Mouse (Mus musculus) heart, postnatal 0 days (tissue): ENCODE data around the gene Lingo2. TPM values are rescaled to one million over a fixed set of nuclear protein-coding genes. Genes with fewer than 3 reads are reported as not detected.

Source experiments
- ATAC-seq: fragments of 200-750 bp; cut with Nextera tagmentation; 2 replicates; pipeline ENCODE4 v1.8.0; 2017; ENCODE audit warnings: low read depth, moderate number of reproducible peaks, moderate library complexity; ENCODE audit not compliant: insufficient read depth
- DNase-seq: peaks from one replicate; pipeline ENCODE4 v3.0.0-alpha.2; 2016; ENCODE audit warnings: low spot score
- H3K27ac ChIP-seq: fragments of 300-500 bp; sonication (generic); 2 replicates; pipeline ENCODE4 v1.5.1; 2014; ENCODE audit warnings: low read depth, mild to moderate bottlenecking
- H3K27me3 ChIP-seq: fragments of 300-500 bp; sonication (generic); 2 replicates; pipeline ENCODE4 v1.6.1; 2014; ENCODE audit warnings: low read length, mixed read lengths; ENCODE audit not compliant: control insufficient read depth, insufficient read depth
- H3K36me3 ChIP-seq: fragments of 300-500 bp; sonication (generic); replicated peaks from 2 replicates; pipeline ENCODE4 v1.6.1; 2014; ENCODE audit warnings: low read length, mixed read lengths; ENCODE audit not compliant: control insufficient read depth, insufficient read depth
- H3K4me1 ChIP-seq: fragments of 300-500 bp; sonication (generic); 2 replicates; pipeline ENCODE4 v1.6.1; 2014; ENCODE audit warnings: antibody characterized with exemption; ENCODE audit not compliant: control insufficient read depth, insufficient read depth
- H3K4me2 ChIP-seq: fragments of 300-500 bp; sonication (generic); 2 replicates; pipeline ENCODE4 v1.6.1; 2014; ENCODE audit warnings: low read depth, mild to moderate bottlenecking, low read length, moderate library complexity
- H3K4me3 ChIP-seq: fragments of 300-500 bp; sonication (generic); 2 replicates; pipeline ENCODE4 v1.5.1; 2014; ENCODE audit warnings: low read depth, low read length
- H3K9ac ChIP-seq: fragments of 300-500 bp; sonication (generic); replicated peaks from 2 replicates; pipeline ENCODE4 v1.6.1; 2014; ENCODE audit warnings: low read depth, low read length, mixed read lengths
- H3K9me3 ChIP-seq: fragments of 300-500 bp; sonication (generic); replicated peaks from 2 replicates; pipeline ENCODE4 v1.6.1; 2016; ENCODE audit warnings: low read length; ENCODE audit not compliant: control insufficient read depth
- CTCF ChIP-seq: IDR thresholded peaks from 2 replicates; pipeline ENCODE4 v1.5.1; 2016; ENCODE audit warnings: antibody characterized with exemption, control low read depth, low read depth
- EP300 ChIP-seq: IDR thresholded peaks from 2 replicates; pipeline ENCODE4 v1.6.1; 2016; ENCODE audit warnings: antibody characterized with exemption, low read depth
- WGBS: fragments of 180-500 bp; shearing (Covaris S2); extraction: QIAGEN DNeasy Blood & Tissue Kit; methylation state at CpG from one replicate; pipeline ENCODE4 v1.1.7; 2014; 5-methylcytosine and 5-hydroxymethylcytosine counted together
- polyA plus RNA-seq: library from polyadenylated mRNA; unstranded; fragments of >200 nt; fragmentation: Nextera tagmentation; extraction: Ambion mirVana; gene quantifications from 2 replicates; pipeline ENCODE4 v1.2.1, GENCODE M21; 2015
- total RNA-seq: library from RNA; depleted of rRNA; stranded (reverse); fragments of >200 nt; gene quantifications from 2 replicates; pipeline ENCODE4 v1.2.3, GENCODE M21; 2014; ENCODE audit warnings: low replicate concordance

Lingo2 gene
- total and polyA plus RNA-seq, 2 experiments from 2014 or later, result 0.12 TPM; not detected in 1

DNA sequence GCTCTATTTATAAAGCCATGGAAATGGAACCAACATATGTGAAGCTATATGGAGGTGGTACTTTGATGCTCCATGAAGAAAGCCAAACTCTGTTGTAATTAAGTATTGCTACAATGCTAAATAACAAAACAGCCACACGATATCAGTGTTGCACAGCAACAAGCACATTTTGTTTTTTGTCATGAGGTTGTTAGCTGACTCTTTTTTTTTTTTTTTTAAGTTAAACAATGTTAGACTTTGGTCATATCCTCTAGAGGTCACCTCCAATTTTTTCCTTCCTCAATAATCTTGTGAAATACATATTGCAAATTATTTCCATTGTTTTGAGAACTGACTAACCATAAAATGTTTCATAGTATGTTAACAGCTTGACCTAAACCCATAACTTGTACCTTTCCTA is 646.3 kb downstream of the Lingo2 start:
- no peak overlapping the region for H3K27ac ChIP-seq
- no peaks in the 10 kb centered on the region for H3K9me3 ChIP-seq
- WGBS, result 72% methylated on average over 1 of the region's 1 CpGs
- no peaks in the 10 kb centered on the region for H3K4me1 ChIP-seq
- no peak overlapping the region for H3K4me2 ChIP-seq
- no peaks in the 10 kb centered on the region for H3K36me3 ChIP-seq
- ATAC-seq, result no peak
- TF ChIP-seq CTCF, result no peak
- TF ChIP-seq EP300, result no peak
- no peak for DNase-seq
- H3K4me3 ChIP-seq, result no peak overlapping the region
- no peak overlapping the region for H3K9ac ChIP-seq
- no peaks in the 10 kb centered on the region for H3K27me3 ChIP-seq

- Histone ChIP-seq H3K9me3 (no peaks in the 10 kb centered on the region), H3K4me3 (no peak overlapping the region), H3K9ac (no peak overlapping the region), H3K27ac (no peak overlapping the region), H3K27me3 (no peaks in the 10 kb centered on the region), H3K4me2 (peak overlapping the region; percentile 38), H3K36me3 (no peaks in the 10 kb centered on the region), H3K4me1 (no peaks in the 10 kb centered on the region)
- no peak for ATAC-seq
- TF ChIP-seq CTCF (no peak), EP300 (no peak)
- DNase-seq, result no peak
- WGBS, result 64% methylated on average over 8 of the region's 8 CpGs
Observed at GRCm38 (mm10) chr4:36289701-36290053, 661.9 kb downstream of the Lingo2 start.

GRCm38 (mm10) chr4:36288813-36289700 is 662.5 kb downstream of the Lingo2 start:
- Histone ChIP-seq H3K27ac (no peak overlapping the region), H3K9me3 (no peaks in the 10 kb centered on the region), H3K4me1 (no peaks in the 10 kb centered on the region), H3K36me3 (no peaks in the 10 kb centered on the region), H3K4me2 (peak overlapping the region; percentile 38), H3K9ac (no peak overlapping the region), H3K4me3 (peak overlapping the region; percentile 32), H3K27me3 (no peaks in the 10 kb centered on the region)
- DNase-seq (peak; percentile 42), ATAC-seq (peak; percentile 69)
- WGBS, result 30% methylated on average over 17 of the region's 17 CpGs
- no peak for TF ChIP-seq EP300
- peak; percentile 50 for TF ChIP-seq CTCF

GRCm38 (mm10) chr4:36262436-36263169 is 688.9 kb downstream of the Lingo2 start:
- Histone ChIP-seq H3K9me3 (no peaks in the 10 kb centered on the region), H3K9ac (no peak overlapping the region), H3K36me3 (no peaks in the 10 kb centered on the region), H3K4me3 (no peak overlapping the region), H3K27ac (no peak overlapping the region), H3K4me2 (no peak overlapping the region), H3K27me3 (no peaks in the 10 kb centered on the region), H3K4me1 (no peaks in the 10 kb centered on the region)
- no peak for DNase-seq
- WGBS, result 78% methylated on average over 2 of the region's 2 CpGs
- no peak for TF ChIP-seq EP300
- TF ChIP-seq CTCF, result no peak
- ATAC-seq, result no peak

DNA sequence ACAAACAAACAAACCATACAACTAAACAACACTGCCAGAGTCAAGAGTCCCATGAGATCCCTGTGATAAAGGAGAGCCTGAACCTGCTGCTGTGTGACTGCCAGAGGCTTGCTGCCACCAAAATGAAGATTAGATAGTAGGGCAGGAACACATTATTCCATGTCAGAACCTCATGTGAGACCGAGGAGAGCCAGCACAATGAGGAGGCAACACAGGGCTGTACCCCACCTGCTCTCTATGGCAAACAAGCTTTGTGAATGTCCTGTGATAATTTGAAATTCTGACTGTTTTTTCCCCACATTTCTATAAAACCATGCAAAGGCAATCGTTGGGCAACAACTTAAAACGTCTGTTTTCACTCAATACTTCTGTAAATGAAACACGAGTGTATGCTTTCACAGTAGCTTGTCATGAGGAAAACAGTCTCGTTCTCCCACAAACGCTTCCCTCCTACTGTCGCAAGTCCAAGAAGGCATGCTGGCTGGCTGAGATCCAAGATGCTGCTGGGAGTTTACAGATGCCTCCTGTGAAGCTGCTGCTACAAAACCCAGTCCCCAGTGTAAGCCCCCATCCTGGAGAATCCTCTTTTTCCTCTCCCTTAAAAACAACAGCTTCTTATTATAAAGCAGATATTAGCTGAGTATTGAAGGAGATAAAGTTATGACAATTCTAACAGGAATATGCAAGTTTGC is 765.2 kb downstream of the Lingo2 start:
- ATAC-seq (no peak), DNase-seq (no peak)
- Histone ChIP-seq H3K27me3 (no peaks in the 10 kb centered on the region), H3K9me3 (no peaks in the 10 kb centered on the region), H3K4me2 (0 out of 2 replicates have a peak overlapping the region, but pooled peaks have one; percentile 12), H3K4me3 (no peak overlapping the region), H3K9ac (no peak overlapping the region), H3K36me3 (no peaks in the 10 kb centered on the region), H3K4me1 (no peaks in the 10 kb centered on the region), H3K27ac (no peak overlapping the region)
- 24% methylated on average over 7 of the region's 7 CpGs for WGBS
- no peak for TF ChIP-seq CTCF
- no peak for TF ChIP-seq EP300
